Mouse (Mus musculus) heart, embryonic 11.5 days (tissue): ENCODE measurements around the gene Kcnj9. TPM values are rescaled to one million over a fixed set of nuclear protein-coding genes. Genes with fewer than 3 reads are reported as not detected.
A peak's percentile ranks its signal among the peaks of the same experiment; 100 is the strongest.

Experiments
- ATAC-seq: fragments of 200-750 bp; cut with Nextera tagmentation; replicated peaks from 2 replicates; pipeline ENCODE4 v1.8.0; 2017; ENCODE audit warnings: moderate library complexity; ENCODE audit not compliant: insufficient number of reproducible peaks, low FRiP score, low TSS enrichment
- H3K27ac ChIP-seq: fragments of 300-500 bp; sonication (generic); 2 replicates; pipeline ENCODE4 v1.5.1; 2014; ENCODE audit warnings: mild to moderate bottlenecking, low read depth, low read length
- H3K27me3 ChIP-seq: fragments of 300-500 bp; sonication (generic); 2 replicates; pipeline ENCODE4 v1.6.1; 2014; ENCODE audit warnings: mild to moderate bottlenecking, low read length, mixed read lengths; ENCODE audit not compliant: control insufficient read depth, insufficient read depth
- H3K36me3 ChIP-seq: fragments of 300-500 bp; sonication (generic); 2 replicates; pipeline ENCODE4 v1.6.1; 2014; ENCODE audit warnings: mild to moderate bottlenecking, low read length, moderate library complexity, mixed read lengths; ENCODE audit not compliant: control insufficient read depth, insufficient read depth
- H3K4me1 ChIP-seq: fragments of 300-500 bp; sonication (generic); 2 replicates; pipeline ENCODE4 v1.6.1; 2014; ENCODE audit warnings: low read length; ENCODE audit not compliant: control insufficient read depth, insufficient read depth
- H3K4me2 ChIP-seq: fragments of 300-500 bp; sonication (generic); 2 replicates; pipeline ENCODE4 v1.6.1; 2014; ENCODE audit warnings: mild to moderate bottlenecking, moderate library complexity
- H3K4me3 ChIP-seq: fragments of 300-500 bp; sonication (generic); 2 replicates; pipeline ENCODE4 v1.5.1; 2014; ENCODE audit warnings: low read depth, low read length
- H3K9ac ChIP-seq: fragments of 300-500 bp; sonication (generic); 2 replicates; pipeline ENCODE4 v1.6.1; 2014; ENCODE audit warnings: mild to moderate bottlenecking, low read depth, low read length, moderate library complexity
- H3K9me3 ChIP-seq: fragments of 300-500 bp; sonication (generic); replicated peaks from 2 replicates; pipeline ENCODE4 v1.6.1; 2016; ENCODE audit warnings: low read length; ENCODE audit not compliant: control insufficient read depth
- WGBS: fragments of 180-500 bp; shearing (Covaris S2); extraction: QIAGEN DNeasy Blood & Tissue Kit; methylation state at CpG from one replicate; pipeline ENCODE4 v1.1.7; 2014; ENCODE audit not compliant: insufficient replicate concordance; 5-methylcytosine and 5-hydroxymethylcytosine counted together
- polyA plus RNA-seq: library from polyadenylated mRNA; unstranded; fragments of >200 nt; fragmentation: Nextera tagmentation; extraction: Ambion mirVana; gene quantifications from 2 replicates; pipeline ENCODE4 v1.2.1, GENCODE M21; 2014

The Kcnj9 gene
- polyA plus RNA-seq, 1 experiment from 2014 or later, result 0.59 TPM

DNA sequence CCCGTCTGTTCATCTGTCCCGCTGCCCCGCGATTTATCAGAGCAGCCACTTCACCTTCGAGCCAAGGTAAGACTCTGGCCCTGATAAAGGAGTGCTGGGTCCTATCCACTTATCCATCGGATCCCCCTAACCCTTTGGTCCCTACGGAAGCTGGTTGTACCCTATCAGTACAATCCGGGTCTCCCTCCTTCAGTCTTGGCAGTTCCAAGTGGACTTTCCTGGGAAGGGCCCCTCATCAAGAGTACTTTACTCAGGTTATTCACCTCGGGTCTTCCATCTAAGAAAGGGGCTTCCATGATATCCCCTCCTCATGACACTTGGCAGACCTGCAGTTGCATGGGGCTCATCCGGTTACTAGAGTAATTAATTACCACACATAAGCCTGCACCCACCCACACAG is 12.3 kb upstream of the Kcnj9 start:
- Histone ChIP-seq H3K4me3 (peak overlapping the region; percentile 41), H3K4me1 (0 out of 2 replicates have a peak, but pooled peaks cover 5% of the 10 kb centered on the region), H3K4me2 (peak overlapping the region; percentile 77), H3K27ac (no peak overlapping the region), H3K27me3 (peaks cover 48% of the 10 kb centered on the region), H3K9me3 (no peaks in the 10 kb centered on the region), H3K9ac (no peak overlapping the region), H3K36me3 (no peaks in the 10 kb centered on the region)
- no peak for ATAC-seq
- 14% methylated on average over 10 of the region's 10 CpGs for WGBS

DNA sequence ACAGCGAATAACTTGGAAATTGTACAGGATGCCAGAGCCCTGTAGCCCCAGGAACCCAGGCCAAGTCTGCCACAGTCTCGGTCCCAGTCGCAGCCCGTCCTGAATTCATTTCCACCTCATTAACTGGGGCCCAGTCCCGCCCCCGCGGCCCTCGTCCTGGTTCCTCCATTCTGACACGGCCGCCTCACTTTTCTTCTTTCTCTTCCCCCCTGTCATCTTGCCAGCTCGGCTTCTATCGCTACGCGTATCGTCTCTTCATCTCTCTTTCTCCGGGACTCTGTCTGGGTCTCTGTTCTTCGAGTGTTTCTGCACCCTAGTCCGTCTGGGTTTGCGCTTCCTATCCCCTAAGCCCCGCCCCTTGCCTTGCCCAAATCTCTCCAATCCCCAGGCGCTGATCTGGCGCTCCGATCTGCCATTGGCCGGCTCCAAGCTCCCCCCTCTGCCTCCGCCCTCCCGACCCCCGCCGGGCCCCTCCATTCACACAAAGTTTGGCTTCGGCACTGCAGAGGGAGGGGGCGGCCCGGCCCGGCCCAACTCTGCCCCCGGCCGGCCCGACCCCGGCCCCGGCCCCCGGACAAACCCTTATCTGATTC is 11.7 kb upstream of the Kcnj9 start, which contains the start of gene Kcnj10:
Gene Kcnj10, plus strand, starts transcription at position 482 of the 593 bp plus-strand sequence.
- H3K4me1 ChIP-seq, result 0 out of 2 replicates have a peak, but pooled peaks cover 5% of the 10 kb centered on the region
- H3K27ac ChIP-seq, result no peak within 1 kb of the TSS
- peaks cover 51% of the 10 kb centered on the region for H3K27me3 ChIP-seq
- no peaks in the 10 kb centered on the region for H3K9me3 ChIP-seq
- 2% methylated on average over 38 of the region's 38 CpGs for WGBS
- H3K4me2 ChIP-seq, result peak within 1 kb of the TSS; percentile 77
- no peak within 1 kb of the TSS for H3K9ac ChIP-seq
- peak; percentile 79 for ATAC-seq
- H3K4me3 ChIP-seq, result peak within 1 kb of the TSS; percentile 41
- no peaks in the 10 kb centered on the region for H3K36me3 ChIP-seq

DNA sequence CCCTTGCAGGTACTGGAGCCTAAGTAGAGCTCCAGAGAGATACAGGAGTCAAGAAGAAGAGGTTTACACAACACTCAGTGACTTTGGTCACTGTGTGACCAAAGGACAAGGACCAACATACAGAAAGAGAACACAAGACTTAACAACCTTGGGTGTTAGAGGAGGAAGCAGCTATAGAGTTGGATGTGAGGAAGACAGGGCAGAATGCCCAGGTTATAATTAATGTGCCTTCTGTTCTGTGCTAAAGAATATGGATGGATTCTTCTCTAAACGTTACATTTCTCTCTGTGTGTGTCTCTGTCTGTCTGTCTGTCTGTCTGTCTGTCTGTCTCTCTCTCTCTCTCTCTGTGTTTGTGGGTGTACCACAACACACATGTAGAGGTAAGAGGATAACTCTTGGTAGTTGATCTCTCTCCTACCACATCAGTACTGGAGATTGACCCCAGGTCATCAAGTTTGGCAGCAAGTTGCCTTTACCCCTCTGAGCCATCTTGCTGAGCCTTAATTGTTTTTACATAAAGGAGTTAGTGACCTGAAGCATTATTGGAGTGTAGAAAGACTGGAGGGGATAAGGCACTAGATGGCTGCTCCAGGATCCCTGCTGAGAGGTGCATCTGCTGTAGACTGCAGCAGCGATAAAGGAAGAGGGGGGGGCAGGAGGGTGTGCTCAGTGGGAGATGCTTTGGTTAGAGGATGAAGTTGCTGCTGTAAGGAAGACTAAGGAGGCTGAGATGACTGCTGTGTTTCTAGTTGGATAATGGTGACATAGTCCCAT is 8.5 kb upstream of the Kcnj9 start:
- peaks cover 62% of the 10 kb centered on the region for H3K27me3 ChIP-seq
- 0 out of 2 replicates have a peak, but pooled peaks cover 5% of the 10 kb centered on the region for H3K4me1 ChIP-seq
- no peak for ATAC-seq
- H3K9me3 ChIP-seq, result no peaks in the 10 kb centered on the region
- no peak overlapping the region for H3K4me3 ChIP-seq
- 35% methylated on average over 2 of the region's 2 CpGs for WGBS
- no peaks in the 10 kb centered on the region for H3K36me3 ChIP-seq
- H3K27ac ChIP-seq, result no peak overlapping the region
- no peak overlapping the region for H3K4me2 ChIP-seq
- H3K9ac ChIP-seq, result no peak overlapping the region

DNA sequence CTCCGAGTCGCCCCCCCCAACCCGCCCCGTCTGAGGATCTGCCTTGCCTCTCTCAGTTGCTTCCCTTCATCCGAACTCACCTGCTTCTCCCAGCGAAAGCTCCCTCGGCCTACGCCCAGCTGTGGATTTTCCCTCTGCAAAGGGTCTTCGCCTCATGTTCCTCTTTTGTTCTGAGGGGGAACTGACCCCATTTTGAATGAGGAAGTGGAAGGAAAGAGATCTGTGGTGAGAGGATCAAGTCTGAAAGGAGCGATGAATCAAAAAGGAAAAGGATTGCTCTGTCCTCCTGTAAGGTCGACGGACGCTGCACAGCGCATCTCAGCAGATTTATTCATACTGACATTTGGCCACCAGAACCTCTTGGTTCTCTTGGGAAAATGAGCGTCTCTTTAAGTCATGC is 6.7 kb upstream of the Kcnj9 start:
- Histone ChIP-seq H3K27ac (no peak overlapping the region), H3K36me3 (no peaks in the 10 kb centered on the region), H3K4me1 (0 out of 2 replicates have a peak, but pooled peaks cover 5% of the 10 kb centered on the region), H3K9ac (no peak overlapping the region), H3K9me3 (no peaks in the 10 kb centered on the region), H3K27me3 (peaks cover 51% of the 10 kb centered on the region), H3K4me3 (no peak overlapping the region), H3K4me2 (no peak overlapping the region)
- no peak for ATAC-seq
- 64% methylated on average over 15 of the region's 15 CpGs for WGBS

DNA sequence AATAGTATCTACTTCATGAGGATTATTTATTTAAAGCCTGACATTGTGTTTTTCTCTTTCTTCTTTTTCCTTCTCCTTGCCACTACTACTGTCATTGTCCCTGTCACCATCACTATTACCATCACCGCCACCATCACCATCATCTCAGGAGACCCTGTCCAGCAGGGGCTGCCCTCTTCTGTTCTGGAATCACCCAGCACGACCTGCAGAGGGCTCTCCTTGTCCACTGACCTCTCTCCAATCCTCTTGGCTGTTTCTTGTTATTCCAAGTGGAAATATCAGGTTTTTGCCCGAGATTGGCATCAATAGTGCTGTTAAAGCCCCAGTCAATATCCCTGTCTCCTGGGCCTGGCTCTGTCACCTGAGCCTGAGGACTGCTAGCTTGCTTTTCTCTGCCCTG is 4.4 kb upstream of the Kcnj9 start:
- Histone ChIP-seq H3K4me3 (no peak overlapping the region), H3K27ac (no peak overlapping the region), H3K4me2 (no peak overlapping the region), H3K4me1 (no peaks in the 10 kb centered on the region), H3K9ac (no peak overlapping the region), H3K9me3 (no peaks in the 10 kb centered on the region), H3K36me3 (no peaks in the 10 kb centered on the region), H3K27me3 (peaks cover 55% of the 10 kb centered on the region)
- 12% methylated on average over 3 of the region's 3 CpGs for WGBS
- ATAC-seq, result no peak

DNA sequence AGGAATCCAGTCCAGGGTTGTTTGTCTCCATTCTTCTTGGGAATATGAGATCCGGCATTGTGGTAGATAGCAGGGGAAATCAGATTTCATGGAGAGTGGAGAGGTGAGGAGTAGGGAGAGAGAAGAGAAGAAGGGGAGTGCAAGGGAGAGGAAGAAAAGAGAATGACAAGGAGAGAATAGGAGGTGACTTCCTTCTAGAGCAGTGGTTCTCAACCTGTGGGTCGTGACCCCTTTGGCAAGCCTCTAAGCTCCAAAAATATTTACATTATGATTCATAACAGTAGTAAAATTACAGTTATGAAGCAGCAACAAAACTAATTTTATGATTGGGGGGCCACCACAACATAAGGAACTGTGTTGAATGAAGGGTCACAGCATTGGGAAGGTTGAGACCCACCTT is 3.8 kb upstream of the Kcnj9 start:
- 72% methylated on average over 2 of the region's 2 CpGs for WGBS
- no peak overlapping the region for H3K9ac ChIP-seq
- H3K4me1 ChIP-seq, result no peaks in the 10 kb centered on the region
- H3K4me3 ChIP-seq, result no peak overlapping the region
- no peaks in the 10 kb centered on the region for H3K36me3 ChIP-seq
- H3K9me3 ChIP-seq, result no peaks in the 10 kb centered on the region
- no peak overlapping the region for H3K4me2 ChIP-seq
- H3K27ac ChIP-seq, result no peak overlapping the region
- peaks cover 61% of the 10 kb centered on the region for H3K27me3 ChIP-seq
- ATAC-seq, result no peak

DNA sequence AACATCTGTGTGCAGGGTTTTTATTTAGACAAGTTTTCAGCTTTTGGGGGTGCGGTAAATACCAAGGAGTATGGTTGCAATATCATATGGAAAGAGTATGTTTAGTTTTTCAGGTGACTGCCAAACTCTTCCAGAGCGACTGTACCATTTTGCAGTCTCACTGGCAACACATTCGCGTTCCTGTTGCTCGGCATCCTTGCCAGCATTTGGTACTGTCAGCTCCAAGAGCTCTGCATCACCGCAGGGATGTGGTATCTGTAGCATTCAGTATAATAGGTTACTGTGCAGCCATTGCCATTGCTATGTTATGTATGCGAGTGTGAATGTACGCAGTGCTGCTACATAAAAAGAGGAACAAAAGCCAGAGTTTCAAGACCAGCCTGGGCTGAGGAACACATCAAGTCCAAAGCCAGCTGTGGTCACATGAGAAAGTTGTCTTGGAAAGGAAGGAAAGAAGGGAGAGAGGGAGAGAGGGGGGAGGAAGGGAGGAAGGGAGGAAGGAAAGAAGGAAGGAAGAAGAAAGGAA is 2.4 kb upstream of the Kcnj9 start:
- Histone ChIP-seq H3K27ac (no peak overlapping the region), H3K36me3 (no peaks in the 10 kb centered on the region), H3K27me3 (peaks cover 71% of the 10 kb centered on the region), H3K4me3 (no peak overlapping the region), H3K4me1 (no peaks in the 10 kb centered on the region), H3K9ac (no peak overlapping the region), H3K9me3 (0 out of 2 replicates have a peak, but pooled peaks cover 2% of the 10 kb centered on the region), H3K4me2 (no peak overlapping the region)
- no peak for ATAC-seq
- 72% methylated on average over 8 of the region's 8 CpGs for WGBS

DNA sequence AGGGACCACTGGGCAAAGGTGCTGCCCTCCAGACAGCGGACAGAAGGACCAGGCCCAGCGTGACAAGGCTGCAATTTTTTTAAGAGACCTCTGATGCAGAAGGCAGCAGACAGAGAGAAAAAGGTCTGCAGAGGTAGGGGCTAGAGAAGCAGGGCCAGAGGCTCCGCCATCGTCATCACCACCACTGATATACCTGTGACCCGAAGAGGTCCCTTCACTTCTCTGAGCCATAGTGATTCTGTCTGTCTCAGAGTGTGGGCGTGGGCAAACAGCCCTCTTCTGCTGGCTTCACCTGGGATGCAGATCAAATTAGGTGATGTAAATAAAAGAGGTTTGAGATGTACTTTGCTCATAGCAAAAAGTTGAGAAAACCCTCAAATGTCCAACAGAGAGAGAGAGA is 498 bp upstream of the Kcnj9 start:
- Histone ChIP-seq H3K4me2 (no peak overlapping the region), H3K4me1 (peaks cover 4% of the 10 kb centered on the region; the same call in 1 of the 2 replicates), H3K4me3 (no peak overlapping the region), H3K27me3 (peaks cover 75% of the 10 kb centered on the region), H3K36me3 (no peaks in the 10 kb centered on the region), H3K9me3 (0 out of 2 replicates have a peak, but pooled peaks cover 2% of the 10 kb centered on the region), H3K9ac (no peak overlapping the region), H3K27ac (no peak overlapping the region; the same call in 1 of the 2 replicates)
- WGBS, result 59% methylated on average over 6 of the region's 6 CpGs
- no peak for ATAC-seq
